Mouse (Mus musculus): Measurements from ENCODE around the gene Mosmo.

The Mosmo gene

GRCm38 (mm10) chr7:120771389-120771788, 94.0 kb downstream of the Mosmo start:
- no peak for DNase-seq (ENCODE audit: low spot score)

- no peak for DNase-seq (ENCODE audit: low spot score)
Observed at GRCm38 (mm10) chr7:120778012-120778411, 100.6 kb downstream of the Mosmo start.

Measured in urinary bladder, postnatal 10 days (tissue).